Mouse (Mus musculus) testis, adult 2 months (tissue): ENCODE results near the gene Ifi35. TPM values are rescaled to one million over a fixed set of nuclear protein-coding genes. Genes with fewer than 3 reads are reported as not detected.

Source experiments
- H3K27ac ChIP-seq: fragments of 200-500 bp; 2 replicates; pipeline ENCODE4 v1.5.1; 2012; ENCODE audit warnings: low read depth, low read length; ENCODE audit not compliant: control insufficient read depth, insufficient read depth
- H3K27me3 ChIP-seq: fragments of 200-500 bp; 2 replicates; pipeline ENCODE4 v1.6.1; 2012; ENCODE audit warnings: mild to moderate bottlenecking, low read length, moderate library complexity; ENCODE audit not compliant: control insufficient read depth, insufficient read depth
- H3K36me3 ChIP-seq: fragments of 200-500 bp; 2 replicates; pipeline ENCODE4 v1.6.1; 2012; ENCODE audit warnings: mild to moderate bottlenecking, low read length; ENCODE audit not compliant: control insufficient read depth, insufficient read depth
- H3K4me1 ChIP-seq: fragments of 200-500 bp; 2 replicates; pipeline ENCODE4 v1.6.1; 2012; ENCODE audit warnings: low read length; ENCODE audit not compliant: control insufficient read depth, insufficient read depth
- H3K4me3 ChIP-seq: fragments of 200-500 bp; 2 replicates; pipeline ENCODE4 v1.5.1; 2012; ENCODE audit warnings: low read depth, mild to moderate bottlenecking, low read length, moderate library complexity, mixed read lengths; ENCODE audit not compliant: control insufficient read depth
- CTCF ChIP-seq: fragments of 200-500 bp; IDR thresholded peaks from 2 replicates; pipeline ENCODE4 v1.5.1; 2012; ENCODE audit warnings: low read depth, mild to moderate bottlenecking, inconsistent platforms, low read length, moderate library complexity; ENCODE audit not compliant: control insufficient read depth, insufficient read depth, insufficient replicate concordance
- POLR2A ChIP-seq: fragments of 200-500 bp; IDR thresholded peaks from 2 replicates; pipeline ENCODE4 v1.6.1; 2012; ENCODE audit warnings: low read depth, mild to moderate bottlenecking, inconsistent platforms, low read length, moderate library complexity; ENCODE audit not compliant: control insufficient read depth
- polyA plus RNA-seq: library from polyadenylated mRNA; depleted of rRNA; stranded (reverse); fragments of >200 nt; gene quantifications from 2 replicates; pipeline ENCODE4 v1.2.3, GENCODE M21; 2012; rRNA removed

Ifi35 gene
- polyA plus RNA-seq, result 3.2 and 3.6 TPM in 2 replicates

- no peaks in the 10 kb centered on the region for H3K27me3 ChIP-seq
Observed at GRCm38 (mm10) chr11:101448274-101448746, at the start of gene Ifi35. Gene Ifi35, plus strand, starts transcription at chr11:101448407.

DNA sequence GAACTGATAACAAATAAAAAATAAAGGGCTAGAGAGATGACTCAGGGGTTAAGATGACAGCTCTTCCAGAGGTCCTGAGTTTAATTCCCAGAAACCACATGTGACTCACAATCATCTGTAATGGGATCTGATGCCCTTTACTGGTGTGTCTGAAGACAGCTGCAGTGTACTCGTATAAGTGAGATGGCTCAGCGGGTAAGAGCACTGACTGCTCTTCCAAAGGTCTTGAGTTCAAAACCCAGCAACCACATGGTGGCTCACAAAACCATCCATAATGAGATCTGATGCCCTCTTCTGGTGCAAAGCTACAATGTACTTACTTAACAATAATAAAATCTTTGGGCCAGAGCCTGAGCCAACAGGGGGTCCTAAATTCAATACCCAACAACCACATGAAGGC is 32.9 kb upstream of the Ifi35 start:
- H3K36me3 ChIP-seq, result peaks cover 6% of the 10 kb centered on the region
- no peak overlapping the region for H3K27ac ChIP-seq
- no peak for TF ChIP-seq POLR2A
- no peak overlapping the region for H3K4me3 ChIP-seq
- no peaks in the 10 kb centered on the region; the same call in none of the 2 replicates for H3K4me1 ChIP-seq
- no peaks in the 10 kb centered on the region for H3K27me3 ChIP-seq

More at GRCm38 (mm10) chr11:101448274-101448746, at the start of gene Ifi35:
- Histone ChIP-seq H3K27ac (peak within 1 kb of the TSS; percentile 59), H3K4me3 (peak within 1 kb of the TSS; percentile 69), H3K36me3 (peaks cover 4% of the 10 kb centered on the region), H3K4me1 (no peaks in the 10 kb centered on the region)
- TF ChIP-seq CTCF, result no peak
- TF ChIP-seq POLR2A, result peak; percentile 38; the same call in 1 of the 2 replicates

- H3K27ac ChIP-seq, result peak overlapping the region; percentile 74; the same call in 1 of the 2 replicates
- peak overlapping the region; percentile 99 for H3K4me3 ChIP-seq
- TF ChIP-seq CTCF (no peak), POLR2A (no peak)
- H3K36me3 ChIP-seq, result peaks cover 2% of the 10 kb centered on the region
- no peaks in the 10 kb centered on the region for H3K27me3 ChIP-seq
- no peaks in the 10 kb centered on the region; the same call in none of the 2 replicates for H3K4me1 ChIP-seq
Observed at GRCm38 (mm10) chr11:101416433-101417100, 31.6 kb upstream of the Ifi35 start.

DNA sequence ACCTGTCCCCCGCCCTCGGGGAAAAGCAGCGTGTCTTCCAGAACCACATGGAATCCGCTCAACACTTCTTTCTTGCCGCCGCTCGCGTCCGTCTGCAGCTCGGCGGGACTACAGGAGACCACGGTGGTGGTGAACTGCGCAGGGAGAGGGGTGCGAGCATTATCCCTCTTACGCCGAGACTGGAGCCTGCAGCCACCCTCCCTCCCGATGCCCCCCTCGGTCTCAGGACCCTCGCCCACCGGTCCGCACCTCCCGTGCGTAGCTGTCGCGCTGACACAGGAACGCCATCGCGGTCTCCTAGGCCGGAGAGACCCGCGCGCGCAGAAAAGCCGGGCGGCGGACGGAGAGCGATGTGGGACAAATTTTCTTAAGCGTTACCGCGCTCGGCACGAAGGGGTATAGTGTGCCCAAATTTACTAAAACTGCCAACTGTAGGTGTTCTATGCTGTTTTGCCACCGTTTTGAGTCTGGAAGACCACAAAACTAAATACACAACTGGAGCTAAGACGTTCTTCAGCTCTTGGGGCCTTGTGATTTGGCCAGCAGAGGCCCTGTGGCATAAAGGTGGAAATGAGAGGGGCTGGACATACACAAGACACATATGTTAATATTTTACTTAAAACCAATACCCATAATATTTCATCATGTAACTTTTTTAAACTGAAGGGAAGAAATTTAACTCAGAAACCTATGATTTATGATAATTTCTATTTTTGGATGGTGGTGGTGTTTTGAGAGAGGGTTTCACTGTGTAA is 30.9 kb upstream of the Ifi35 start, which contains the start of gene Aarsd1:
Gene Aarsd1, minus strand, starts transcription at position 515 of the 755 bp plus-strand sequence.
- H3K27me3 ChIP-seq, result no peaks in the 10 kb centered on the region
- H3K4me3 ChIP-seq, result peak within 1 kb of the TSS; percentile 99
- TF ChIP-seq CTCF (no peak), POLR2A (peak; percentile 79)
- H3K27ac ChIP-seq, result peak within 1 kb of the TSS; percentile 76; the same call in 1 of the 2 replicates
- H3K36me3 ChIP-seq, result peaks cover 2% of the 10 kb centered on the region
- no peaks in the 10 kb centered on the region; the same call in none of the 2 replicates for H3K4me1 ChIP-seq

GRCm38 (mm10) chr11:101418991-101419390 is 29.2 kb upstream of the Ifi35 start:
- Histone ChIP-seq H3K4me3 (no peak overlapping the region), H3K4me1 (peaks cover 1% of the 10 kb centered on the region), H3K27me3 (no peaks in the 10 kb centered on the region), H3K36me3 (no peaks in the 10 kb centered on the region), H3K27ac (no peak overlapping the region)
- TF ChIP-seq POLR2A, result no peak
- TF ChIP-seq CTCF, result no peak

DNA sequence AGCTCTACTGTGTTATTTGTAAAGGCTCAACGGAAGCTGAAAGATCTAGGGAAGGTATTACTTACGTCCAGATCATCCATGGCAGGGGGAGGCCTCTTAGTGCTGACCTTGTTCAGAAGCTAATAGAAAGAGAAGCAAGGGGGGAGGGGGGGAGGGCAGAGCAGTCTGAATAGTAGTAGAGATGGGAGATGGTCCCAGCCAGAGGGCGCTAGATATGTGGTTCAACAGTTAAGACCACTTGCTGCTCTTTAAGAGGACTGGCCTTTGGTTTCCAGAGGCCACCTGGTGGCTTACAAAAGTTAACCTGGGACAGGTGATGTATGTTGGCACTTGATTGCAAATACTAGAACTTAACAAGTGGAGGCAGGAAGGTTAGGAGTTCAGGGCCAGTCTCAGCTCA is 28.6 kb upstream of the Ifi35 start:
- H3K4me3 ChIP-seq, result no peak overlapping the region
- TF ChIP-seq CTCF (no peak), POLR2A (no peak)
- no peaks in the 10 kb centered on the region for H3K36me3 ChIP-seq
- no peak overlapping the region for H3K27ac ChIP-seq
- H3K4me1 ChIP-seq, result peaks cover 3% of the 10 kb centered on the region
- no peaks in the 10 kb centered on the region for H3K27me3 ChIP-seq

GRCm38 (mm10) chr11:101420148-101420547 is 28.1 kb upstream of the Ifi35 start:
- Histone ChIP-seq H3K4me3 (no peak overlapping the region), H3K36me3 (no peaks in the 10 kb centered on the region), H3K27ac (no peak overlapping the region), H3K4me1 (peaks cover 3% of the 10 kb centered on the region), H3K27me3 (no peaks in the 10 kb centered on the region)
- no peak for TF ChIP-seq POLR2A
- no peak for TF ChIP-seq CTCF
